Mouse (Mus musculus) C2C12 (cell line): Measurements from ENCODE around the gene Gng7.
A peak's percentile ranks its signal among the peaks of the same experiment; 100 is the strongest.

Source experiments
- CEBPB ChIP-seq: IDR thresholded peaks from one replicate; pipeline ENCODE4 v1.6.1; 2011; ENCODE audit warnings: low read depth, mild to moderate bottlenecking, control low read depth, moderate library complexity
- CTCF ChIP-seq: IDR thresholded peaks from one replicate; pipeline ENCODE4 v1.5.1; 2011; ENCODE audit not compliant: control insufficient read depth, insufficient read depth, insufficient read length
- FOSL1 ChIP-seq: IDR thresholded peaks from one replicate; pipeline ENCODE4 v1.8.0; 2011; ENCODE audit warnings: mild to moderate bottlenecking, low read length; ENCODE audit not compliant: poor library complexity, insufficient read depth, severe bottlenecking
- MAX ChIP-seq: IDR thresholded peaks from one replicate; pipeline ENCODE4 v1.6.1; 2011; ENCODE audit warnings: mild to moderate bottlenecking, control low read depth
- MYOD1 ChIP-seq: IDR thresholded peaks from one replicate; pipeline ENCODE4 v1.6.1; 2011; ENCODE audit warnings: low read depth; ENCODE audit not compliant: control insufficient read depth, insufficient read length
- MYOG ChIP-seq: IDR thresholded peaks from one replicate; pipeline ENCODE4 v1.6.1; 2011; ENCODE audit not compliant: control insufficient read depth, insufficient read length; ENCODE audit errors: extremely low read depth
- USF1 ChIP-seq: IDR thresholded peaks from one replicate; pipeline ENCODE4 v1.6.1; 2011; ENCODE audit warnings: low read depth, mild to moderate bottlenecking, control low read depth, moderate library complexity

DNA sequence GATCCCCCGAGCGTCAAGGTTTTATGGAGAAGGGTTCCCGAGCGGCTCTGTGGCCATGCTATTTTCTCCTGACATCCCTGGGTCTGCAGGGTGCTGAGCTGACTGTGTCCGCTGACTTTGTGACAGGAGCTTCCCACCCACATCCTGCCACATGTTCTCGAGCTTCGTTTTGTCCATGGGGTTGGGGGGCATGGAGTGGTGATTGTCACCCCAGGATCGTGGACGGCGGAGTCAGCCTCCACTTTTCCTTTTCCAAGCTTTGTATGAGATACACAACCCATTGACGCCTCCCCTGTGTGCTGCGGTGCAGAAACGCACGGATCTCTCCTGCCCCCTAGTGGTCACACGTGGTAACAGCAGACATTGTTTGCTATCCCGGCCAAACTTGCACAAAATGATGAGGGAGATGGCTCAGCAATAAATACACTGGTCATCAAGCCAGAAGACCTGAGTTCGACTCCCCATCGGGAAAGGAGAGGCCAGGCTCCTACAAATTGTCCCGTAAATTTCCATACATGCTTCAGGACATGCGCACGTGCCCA, 19.6 kb downstream of the Gng7 start:
- TF ChIP-seq MYOG, result no peak
- no peak for TF ChIP-seq CEBPB
- TF ChIP-seq CTCF, result peak; percentile 90
- TF ChIP-seq USF1, result no peak
- no peak for TF ChIP-seq MYOD1
- TF ChIP-seq MAX, result peak; percentile 88
- no peak for TF ChIP-seq FOSL1
